Mouse (Mus musculus) liver, adult (tissue): Measurements from ENCODE around the gene Stim1.

ENCODE experiments used
- GATA4 ChIP-seq: IDR thresholded peaks from 2 replicates; pipeline ENCODE4 v1.6.1; 2014; ENCODE audit warnings: mild to moderate bottlenecking, low read length; ENCODE audit not compliant: insufficient replicate concordance

Gene Stim1

DNA sequence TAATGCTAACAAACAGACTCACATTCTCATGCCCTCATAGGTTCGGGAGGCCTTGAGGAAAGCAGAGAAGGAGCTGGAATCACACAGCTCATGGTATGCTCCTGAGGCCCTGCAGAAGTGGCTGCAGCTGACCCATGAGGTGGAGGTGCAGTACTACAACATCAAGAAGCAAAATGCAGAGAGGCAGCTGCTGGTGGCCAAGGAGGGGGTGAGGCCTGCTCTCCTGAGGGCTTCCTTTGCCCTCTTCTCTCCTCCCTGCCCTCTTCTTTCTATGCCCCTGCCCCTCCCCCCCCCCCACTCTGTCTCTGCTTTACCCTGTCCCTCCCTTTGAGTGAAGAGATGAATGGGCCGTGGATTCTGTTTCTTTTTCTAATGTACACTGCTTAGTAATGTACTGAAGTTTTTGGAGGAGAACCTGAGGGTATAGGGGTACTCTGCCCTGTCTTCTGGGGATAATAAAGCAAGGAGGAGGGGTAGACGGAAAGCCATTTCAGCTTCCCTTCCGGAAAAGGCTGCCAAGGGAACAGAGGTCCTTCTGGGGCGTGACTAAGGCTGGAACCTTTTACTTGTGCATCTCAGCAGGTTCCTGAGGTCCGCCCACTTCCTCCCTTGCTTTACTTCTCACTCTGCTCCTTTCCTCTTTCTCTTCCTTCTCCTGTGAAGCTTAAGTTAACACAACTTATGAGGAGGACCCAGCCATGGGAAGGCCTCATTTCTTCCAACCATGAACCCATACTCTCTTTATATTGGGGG is 158.5 kb downstream of the Stim1 start:
- no peak for TF ChIP-seq GATA4

DNA sequence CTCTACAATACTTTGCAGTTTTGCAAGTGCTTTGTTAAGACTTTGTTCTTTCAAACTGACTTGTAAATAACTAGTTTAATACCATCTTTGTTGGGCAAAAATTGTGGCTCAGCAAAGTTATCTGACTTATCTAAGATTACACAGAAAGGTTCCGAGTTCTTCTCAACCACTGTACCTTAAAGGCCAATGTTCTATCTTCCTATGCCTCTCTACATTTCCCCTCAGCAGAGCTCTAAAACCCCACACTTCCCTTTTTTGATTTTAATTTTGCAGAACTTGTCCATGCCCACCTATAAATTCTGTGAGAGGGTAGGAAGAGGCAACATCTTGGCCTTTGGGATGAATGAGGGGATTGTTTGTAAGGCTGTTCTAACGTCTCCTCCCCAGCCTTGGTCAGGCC is 166.7 kb downstream of the Stim1 start:
- TF ChIP-seq GATA4 = no peak

DNA sequence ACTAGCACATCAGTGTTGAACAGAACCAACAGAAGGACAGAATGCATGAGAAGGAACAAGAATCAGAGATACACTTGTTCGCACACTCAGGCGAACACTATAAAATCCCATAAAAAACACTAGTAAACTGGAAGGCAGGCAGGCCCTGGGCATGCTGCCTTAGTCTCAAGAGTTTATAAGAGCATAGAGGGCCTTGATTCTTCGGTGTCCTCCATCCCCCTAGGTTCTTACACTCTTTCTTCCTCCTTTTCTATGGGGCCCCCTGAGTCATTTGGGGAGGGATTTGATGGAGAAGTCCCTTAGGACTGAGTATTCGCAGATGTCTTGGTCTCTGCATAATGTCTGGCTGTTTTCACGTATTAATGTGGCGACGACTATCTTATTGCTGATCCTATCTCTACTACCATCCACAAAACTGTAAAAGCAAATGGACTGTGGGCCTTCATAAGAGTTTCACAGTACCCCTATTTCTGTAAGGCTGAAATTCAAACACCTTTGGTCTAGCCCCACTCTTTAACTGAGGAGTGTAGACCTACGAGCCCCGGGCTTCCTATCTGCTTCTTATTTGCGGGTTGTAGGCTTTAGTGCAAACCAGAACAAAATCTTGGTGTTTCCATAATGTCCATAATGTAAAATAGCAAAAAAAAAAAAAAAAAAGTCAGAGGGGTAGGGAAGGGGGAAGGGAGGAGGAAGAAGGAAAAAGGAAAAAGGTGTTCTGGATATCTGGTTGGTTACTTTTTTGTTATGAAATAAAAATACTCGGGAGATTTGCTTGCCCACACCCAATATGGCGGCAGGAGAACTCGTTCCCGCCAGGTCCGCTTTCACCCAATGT is 173.4 kb downstream of the Stim1 start:
- TF ChIP-seq GATA4 = no peak

DNA sequence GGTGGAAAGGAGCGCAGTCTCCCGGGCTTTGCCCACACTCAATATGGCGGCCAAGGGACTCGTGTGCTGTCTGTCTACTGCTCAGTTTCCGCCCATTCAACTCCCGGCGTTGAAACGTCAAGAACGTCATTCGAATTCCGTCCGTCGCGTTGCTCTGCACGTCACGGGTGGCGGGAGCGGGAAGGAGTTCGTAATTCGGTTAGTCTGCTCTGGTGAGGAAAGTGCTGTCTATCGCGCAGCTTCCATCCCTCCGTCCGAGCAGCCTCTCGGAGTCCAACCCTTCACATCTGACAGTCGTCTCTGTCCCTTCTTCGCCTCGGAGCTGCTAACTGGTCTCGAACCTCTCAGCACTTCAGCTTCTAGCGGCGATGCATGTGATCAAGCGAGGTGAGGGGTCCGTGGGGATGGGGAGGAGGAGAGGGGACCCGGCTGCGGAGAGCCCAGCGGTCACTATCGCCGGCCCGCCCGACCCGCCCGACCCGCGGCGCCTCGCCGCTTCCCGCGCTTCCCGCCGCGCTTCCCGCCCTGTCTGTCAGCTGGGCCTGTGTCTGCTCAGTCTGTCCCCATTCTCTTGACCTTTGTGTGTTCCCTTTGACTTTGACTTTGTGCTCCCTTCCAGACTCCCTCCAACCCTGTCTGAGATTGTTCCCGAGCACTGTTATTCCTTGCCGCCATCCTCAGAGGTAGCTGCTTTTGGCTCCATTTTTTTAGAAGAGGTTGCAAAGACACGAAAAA is 174.2 kb downstream of the Stim1 start, which contains the start of gene Rrm1:
Rrm1 (plus strand) TSS at position 39 of the 735 bp plus-strand sequence.
- no peak for TF ChIP-seq GATA4

DNA sequence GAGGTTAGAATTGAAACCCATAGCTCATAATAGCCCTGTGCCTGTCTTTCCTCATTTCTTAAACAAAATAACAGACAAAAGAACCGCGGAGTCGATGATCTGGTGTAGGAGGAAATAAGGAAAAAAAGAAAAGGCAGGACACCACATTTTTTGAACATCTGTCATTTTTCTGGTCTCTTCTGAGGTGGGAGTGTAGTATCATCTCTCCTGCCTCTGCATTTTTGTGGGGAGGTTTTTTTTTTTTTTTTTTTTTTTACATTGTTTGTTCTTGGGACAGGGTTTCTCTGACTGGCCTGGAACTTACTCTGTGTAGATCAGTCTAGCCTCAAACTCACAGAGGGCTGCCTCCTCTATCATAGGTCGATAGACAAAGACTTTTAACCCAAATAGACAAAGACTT is 174.8 kb downstream of the Stim1 start:
- no peak for TF ChIP-seq GATA4

DNA sequence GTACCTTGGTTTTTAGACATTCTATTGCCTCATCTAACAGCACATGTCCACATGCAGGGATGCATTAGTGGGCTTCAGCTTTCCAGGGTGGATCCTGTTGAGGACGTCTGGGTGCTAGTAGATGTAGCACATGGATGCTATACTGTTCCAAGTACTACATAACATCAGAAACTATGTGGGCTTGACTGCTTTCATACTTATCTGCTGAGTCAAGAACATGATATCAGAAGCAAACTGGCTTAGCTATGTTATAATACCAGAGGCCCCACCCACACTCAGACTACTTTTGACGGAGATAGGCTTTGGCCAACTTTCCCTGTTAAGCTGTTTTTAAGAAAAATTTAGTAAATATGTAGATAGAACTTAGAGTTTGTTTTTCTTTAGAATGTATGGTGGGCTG is 176.7 kb downstream of the Stim1 start:
- no peak for TF ChIP-seq GATA4

DNA sequence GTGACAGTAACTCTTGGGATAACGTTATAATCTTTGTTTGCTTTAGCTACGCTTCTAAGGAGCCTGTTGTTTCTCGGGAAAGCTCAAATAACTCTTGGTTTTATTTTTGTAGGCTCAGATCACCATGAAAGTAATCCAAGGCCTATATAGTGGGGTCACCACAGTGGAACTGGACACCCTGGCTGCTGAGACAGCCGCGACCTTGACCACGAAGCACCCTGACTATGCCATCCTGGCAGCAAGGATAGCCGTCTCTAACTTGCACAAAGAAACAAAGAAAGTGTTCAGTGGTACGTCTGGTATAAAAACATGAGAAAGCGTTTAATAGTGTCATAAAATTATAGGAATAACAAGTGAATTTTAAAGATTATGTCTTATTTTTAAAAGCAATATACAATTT is 178.8 kb downstream of the Stim1 start:
- no peak for TF ChIP-seq GATA4

DNA sequence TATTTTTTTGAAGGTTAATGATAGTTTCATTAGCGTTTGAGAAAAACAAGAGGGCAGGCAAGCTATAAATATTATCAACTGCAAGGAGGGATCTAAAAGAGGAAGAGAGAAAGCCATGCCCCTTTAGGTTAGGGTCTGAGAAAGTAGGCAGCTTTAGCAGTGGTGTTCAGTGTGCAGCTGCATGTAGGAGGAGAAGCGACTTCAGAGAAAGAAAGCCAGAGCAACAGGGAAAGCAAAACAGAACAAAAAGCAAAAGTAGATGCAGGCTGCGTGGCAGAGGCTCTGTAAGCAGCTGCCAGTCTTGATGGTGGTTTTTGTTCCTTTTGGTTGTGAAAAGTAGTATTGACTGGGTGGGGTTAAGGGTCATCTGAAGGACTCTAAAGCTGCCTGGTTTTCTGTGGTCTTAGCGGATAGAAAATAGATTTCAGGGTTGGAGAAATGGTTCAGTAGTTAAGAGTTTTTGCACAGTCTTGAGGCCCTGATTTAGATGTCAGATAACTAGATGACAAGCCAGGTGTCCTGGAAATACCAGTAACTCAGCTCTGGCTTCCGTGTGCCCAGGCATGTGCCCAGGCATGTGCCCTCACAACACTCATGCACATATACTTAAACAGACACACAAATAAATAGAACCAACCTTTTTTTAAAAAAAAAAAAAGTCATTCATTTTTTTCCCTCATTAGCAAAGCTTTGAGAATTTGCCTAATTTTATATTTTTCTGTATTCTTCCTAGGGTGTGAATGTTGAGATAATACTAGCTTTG is 191.2 kb downstream of the Stim1 start:
- TF ChIP-seq GATA4 = no peak

DNA sequence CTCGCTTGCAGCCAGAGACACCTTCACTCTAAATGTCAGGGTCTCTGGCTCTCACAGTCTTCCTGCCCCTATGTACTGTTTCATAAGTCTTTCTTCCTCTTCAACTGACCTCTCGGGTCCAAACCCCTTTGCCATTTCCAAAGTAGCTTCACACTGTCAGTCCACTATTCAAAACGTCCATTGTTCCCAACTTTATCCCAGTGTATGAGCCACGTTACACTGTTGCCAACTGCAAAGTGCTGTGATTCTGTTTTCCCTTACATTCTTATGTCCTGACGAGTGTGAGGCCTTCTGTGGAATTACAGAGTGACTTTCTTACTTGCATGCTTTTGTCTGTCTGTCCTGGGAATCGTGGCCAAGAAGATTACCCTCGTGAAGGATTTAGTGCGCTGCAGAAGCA is 200.0 kb downstream of the Stim1 start:
- TF ChIP-seq GATA4 = no peak

DNA sequence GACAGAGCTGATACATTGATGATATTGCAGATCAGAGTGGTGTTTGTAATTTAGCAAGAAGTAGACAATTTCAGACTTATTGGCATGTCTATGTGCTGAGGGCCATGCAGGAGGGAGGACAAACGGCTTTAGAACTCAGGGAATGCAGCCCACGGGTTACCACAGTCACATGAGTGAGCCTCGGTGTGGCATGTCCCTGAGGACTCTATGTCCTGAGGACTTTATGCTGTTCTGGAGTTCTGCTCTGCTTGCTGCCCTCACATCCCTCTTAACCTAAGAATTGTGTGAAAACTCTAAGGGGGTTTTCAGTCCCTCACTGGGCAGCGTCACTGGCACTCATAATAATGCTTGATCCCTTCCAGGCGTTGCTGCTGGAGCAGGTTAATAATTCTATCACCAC is 205.1 kb downstream of the Stim1 start:
- TF ChIP-seq GATA4 = no peak

DNA sequence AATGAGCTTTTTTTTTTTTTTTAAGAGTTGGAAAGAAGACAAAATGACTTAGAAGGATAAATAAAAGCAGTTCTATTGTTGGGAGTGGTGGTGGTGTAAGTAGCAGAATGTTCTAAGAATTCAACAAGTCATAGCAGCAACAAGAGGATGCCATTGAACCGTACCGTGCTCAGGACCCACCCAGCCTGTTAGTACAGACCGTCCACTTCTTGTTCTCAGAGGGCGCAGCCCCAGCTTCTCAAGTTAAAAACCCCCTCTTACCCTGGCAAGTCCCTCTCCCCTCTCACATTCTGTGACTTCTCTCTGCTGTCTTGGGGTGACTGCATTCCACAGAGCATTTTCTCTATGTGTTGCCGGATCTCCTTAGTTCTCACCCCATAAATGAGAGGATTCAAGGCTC is 209.0 kb downstream of the Stim1 start:
- no peak for TF ChIP-seq GATA4

DNA sequence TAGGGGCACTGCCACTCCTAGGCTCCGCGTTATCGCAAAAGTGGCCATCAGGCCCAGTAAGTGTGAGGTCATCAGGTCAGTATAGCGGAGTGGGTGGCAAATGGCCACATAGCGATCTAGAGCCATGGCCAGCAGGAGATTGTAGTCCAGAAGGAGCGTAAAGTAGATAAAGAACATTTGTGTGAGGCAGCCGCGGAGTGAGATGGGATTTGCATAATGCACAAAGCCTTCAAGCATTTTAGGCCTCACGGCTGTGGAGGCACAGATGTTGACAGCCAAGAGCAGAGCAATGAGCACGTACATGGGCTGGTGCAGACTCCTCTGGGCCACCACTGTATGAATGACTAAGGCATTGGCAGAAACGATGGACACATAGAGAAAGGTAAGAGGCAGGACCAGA is 209.8 kb downstream of the Stim1 start:
- TF ChIP-seq GATA4 = no peak

DNA sequence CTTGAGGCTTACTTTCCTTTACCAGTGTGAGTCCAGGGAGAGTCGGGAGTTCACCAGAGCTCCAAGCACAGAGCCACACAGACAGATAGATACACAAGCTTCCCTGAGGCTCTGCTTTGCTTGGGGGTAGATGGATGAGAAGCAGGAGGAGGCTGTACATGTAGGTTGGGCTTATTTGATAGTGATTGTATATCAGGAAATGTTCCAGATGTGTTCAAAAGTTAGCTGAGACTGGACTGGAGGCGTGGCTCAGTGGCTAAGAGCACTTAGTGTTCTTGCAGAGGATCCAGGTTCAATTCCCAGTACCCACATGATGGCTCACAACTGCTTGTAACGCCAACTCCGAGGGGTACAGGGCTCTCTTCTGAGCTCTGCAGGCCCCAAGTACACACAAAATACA is 210.8 kb downstream of the Stim1 start:
- TF ChIP-seq GATA4 = no peak

DNA sequence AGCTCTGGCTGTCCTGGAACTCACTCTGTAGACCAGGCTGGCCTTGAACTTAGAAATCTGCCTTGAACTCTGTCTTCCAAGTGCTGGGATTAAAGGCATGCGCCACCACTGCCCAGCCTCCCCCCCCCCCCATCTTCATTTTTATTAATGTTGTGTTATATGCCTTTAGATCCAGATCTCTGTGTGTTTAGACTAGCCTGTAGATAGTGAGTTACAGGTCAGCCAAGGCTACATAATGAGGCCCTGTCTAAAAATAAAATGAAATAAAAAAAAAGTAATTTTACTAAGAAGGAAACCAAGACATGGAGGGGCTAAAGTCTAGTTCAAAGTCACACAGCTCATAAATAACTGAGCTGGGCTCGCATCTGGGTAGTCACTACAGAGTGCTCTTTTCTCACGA is 211.3 kb downstream of the Stim1 start:
- TF ChIP-seq GATA4 = no peak
